Mouse (Mus musculus): ENCODE results near the gene Eipr1. TPM values are rescaled to one million over a fixed set of nuclear protein-coding genes. Genes with fewer than 3 reads are reported as not detected.
A peak's percentile ranks its signal among the peaks of the same experiment; 100 is the strongest.
"Not testable (repeated sequence)": the region's sequence is repeated elsewhere in the genome, so short reads cannot be mapped to it uniquely, and the experiment has no call there.

Gene Eipr1
- polyA plus RNA-seq, 1 experiment from 2014 or later = 44.5 TPM

DNA sequence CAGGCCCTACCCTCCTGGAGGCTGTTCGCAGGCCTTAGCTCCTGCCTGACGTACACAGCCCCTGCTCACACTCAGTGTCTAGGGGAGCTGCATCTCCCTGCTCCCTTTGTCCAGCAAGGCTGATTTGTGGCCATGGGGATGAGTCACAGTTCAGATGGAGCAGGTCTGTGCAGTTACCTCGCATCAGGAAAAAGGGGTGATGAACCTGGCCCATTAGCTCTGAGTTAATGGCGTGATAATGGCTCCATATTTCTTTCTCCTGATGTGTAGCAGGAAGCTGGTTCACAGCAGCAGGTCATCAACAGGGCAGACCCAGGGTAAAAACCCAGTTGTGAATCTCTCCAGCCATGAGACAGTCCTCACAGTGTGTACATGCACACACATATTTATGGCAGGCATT lies 151.5 kb downstream of the Eipr1 start:
- H3K27me3 ChIP-seq (replicated peaks; ENCODE audit: low read depth, poor library complexity, severe bottlenecking) = no peaks in the 10 kb centered on the region
- peaks cover 27% of the 10 kb centered on the region for H3K4me1 ChIP-seq
- H3K4me3 ChIP-seq = no peak overlapping the region
- no peak for DNase-seq (ENCODE audit: low spot score)
- no peaks in the 10 kb centered on the region for H3K9me3 ChIP-seq
- H3K36me3 ChIP-seq (replicated peaks) = no peaks in the 10 kb centered on the region
- H3K27ac ChIP-seq (replicated peaks) = no peak overlapping the region
- WGBS = 84% methylated on average over 4 of the region's 4 CpGs

DNA sequence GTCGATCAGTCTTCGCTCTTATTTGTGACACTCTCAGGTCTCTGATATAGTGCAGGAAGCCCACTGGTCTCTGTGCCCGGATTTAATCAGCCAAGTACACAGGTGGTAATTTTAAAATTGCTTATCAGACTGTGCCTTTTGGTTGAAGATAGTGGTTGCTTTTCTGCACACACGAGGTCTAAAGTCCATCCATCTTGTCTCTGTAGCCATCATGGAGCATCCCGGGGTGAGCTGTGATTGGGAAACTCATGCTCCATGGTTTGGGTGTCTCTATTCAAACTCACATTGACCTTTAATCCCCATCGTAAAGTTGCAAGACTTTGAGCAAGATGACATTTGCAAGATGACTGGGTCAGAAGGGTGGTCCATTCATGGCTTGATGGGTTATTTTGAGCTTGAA lies 153.9 kb downstream of the Eipr1 start:
- no peak overlapping the region for H3K4me3 ChIP-seq
- DNase-seq (ENCODE audit: low spot score) = no peak
- H3K27ac ChIP-seq (replicated peaks) = no peak overlapping the region
- peaks cover 32% of the 10 kb centered on the region for H3K4me1 ChIP-seq
- 89% methylated on average over 6 of the region's 6 CpGs for WGBS
- no peaks in the 10 kb centered on the region for H3K36me3 ChIP-seq (replicated peaks)
- H3K9me3 ChIP-seq = no peaks in the 10 kb centered on the region
- H3K27me3 ChIP-seq (replicated peaks; ENCODE audit: low read depth, poor library complexity, severe bottlenecking) = no peaks in the 10 kb centered on the region

- Histone ChIP-seq H3K27ac (replicated peaks) (no peak overlapping the region), H3K27me3 (replicated peaks; ENCODE audit: low read depth, poor library complexity, severe bottlenecking) (no peaks in the 10 kb centered on the region), H3K4me3 (no peak overlapping the region), H3K4me1 (peaks cover 34% of the 10 kb centered on the region), H3K9me3 (no peaks in the 10 kb centered on the region), H3K36me3 (replicated peaks) (no peaks in the 10 kb centered on the region)
- no peak for DNase-seq (ENCODE audit: low spot score)
- WGBS = 93% methylated on average over 1 of the region's 1 CpGs
Measured at GRCm38 (mm10) chr12:28906016-28906415, 154.4 kb downstream of the Eipr1 start.

DNA sequence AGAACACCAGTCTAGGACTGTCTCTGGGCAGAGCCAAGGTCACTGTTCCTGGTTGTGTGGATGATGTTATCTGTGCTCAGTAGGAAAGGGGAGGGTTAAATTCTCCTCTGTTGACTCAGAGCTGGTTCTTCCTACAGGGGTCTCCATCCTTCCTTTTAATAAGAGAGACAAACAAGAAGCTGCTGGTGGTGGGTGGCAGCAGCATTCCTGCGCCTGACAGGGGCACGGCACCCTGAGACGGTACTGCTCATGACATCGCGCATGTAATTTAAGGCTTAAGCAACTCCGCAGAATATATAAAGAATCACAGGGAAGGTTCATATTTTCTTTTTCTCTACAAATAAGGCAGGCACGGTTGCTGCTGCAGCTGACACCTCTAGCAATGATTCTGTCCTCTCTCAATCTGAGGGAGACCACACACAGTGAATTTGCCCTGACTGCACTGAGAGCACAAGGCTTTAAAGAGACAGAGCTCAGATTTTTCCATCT lies 155.2 kb downstream of the Eipr1 start:
- H3K27me3 ChIP-seq (replicated peaks; ENCODE audit: low read depth, poor library complexity, severe bottlenecking) = no peaks in the 10 kb centered on the region
- WGBS = 29% methylated on average over 7 of the region's 7 CpGs
- DNase-seq (ENCODE audit: low spot score) = peak; percentile 29
- no peaks in the 10 kb centered on the region for H3K9me3 ChIP-seq
- H3K4me1 ChIP-seq = peaks cover 34% of the 10 kb centered on the region
- H3K4me3 ChIP-seq = no peak overlapping the region
- H3K27ac ChIP-seq (replicated peaks) = peak overlapping the region; percentile 57
- no peaks in the 10 kb centered on the region for H3K36me3 ChIP-seq (replicated peaks)

GRCm38 (mm10) chr12:28907814-28908213 lies 156.2 kb downstream of the Eipr1 start:
- 29% methylated on average over 9 of the region's 9 CpGs for WGBS
- H3K27ac ChIP-seq (replicated peaks) = peak overlapping the region; percentile 57
- DNase-seq (ENCODE audit: low spot score) = no peak
- no peak overlapping the region for H3K4me3 ChIP-seq
- H3K27me3 ChIP-seq (replicated peaks; ENCODE audit: low read depth, poor library complexity, severe bottlenecking) = no peaks in the 10 kb centered on the region
- peaks cover 41% of the 10 kb centered on the region for H3K4me1 ChIP-seq
- H3K36me3 ChIP-seq (replicated peaks) = no peaks in the 10 kb centered on the region
- no peaks in the 10 kb centered on the region for H3K9me3 ChIP-seq

DNA sequence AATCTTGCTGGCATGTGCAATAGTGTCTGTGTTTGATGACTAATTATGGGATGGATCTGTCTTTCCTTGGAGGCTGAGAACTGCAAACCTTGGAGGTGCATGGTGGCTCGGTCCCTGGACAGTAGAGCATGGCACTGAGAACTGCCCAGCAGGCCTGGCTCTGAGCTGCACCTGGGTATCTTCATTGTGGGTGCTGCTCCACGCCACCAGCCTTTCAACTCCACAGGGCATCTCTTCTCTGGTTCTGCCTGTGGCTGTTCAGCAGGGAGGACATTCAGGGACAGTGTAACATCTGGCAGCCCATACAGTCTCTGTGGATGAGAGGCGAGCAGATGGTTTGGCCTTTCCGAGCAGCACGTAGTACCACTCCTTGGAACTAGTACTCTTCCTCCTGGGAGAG lies 158.2 kb downstream of the Eipr1 start:
- no peak for DNase-seq (ENCODE audit: low spot score)
- WGBS = 86% methylated on average over 5 of the region's 5 CpGs
- no peak overlapping the region; the same call in 1 of the 2 replicates for H3K27ac ChIP-seq (replicated peaks)

GRCm38 (mm10) chr12:28910568-28910967 lies 159.0 kb downstream of the Eipr1 start:
- Histone ChIP-seq H3K27me3 (replicated peaks; ENCODE audit: low read depth, poor library complexity, severe bottlenecking) (no peaks in the 10 kb centered on the region), H3K4me1 (peaks cover 45% of the 10 kb centered on the region), H3K27ac (replicated peaks) (0 out of 2 replicates have a peak overlapping the region, but pooled peaks have one; percentile 48), H3K36me3 (replicated peaks) (no peaks in the 10 kb centered on the region), H3K4me3 (no peak overlapping the region), H3K9me3 (no peaks in the 10 kb centered on the region)
- 47% methylated on average over 8 of the region's 8 CpGs for WGBS
- DNase-seq (ENCODE audit: low spot score) = no peak

More for the DNA sequence above, 158.2 kb downstream of the Eipr1 start:
- Histone ChIP-seq H3K36me3 (replicated peaks) (no peaks in the 10 kb centered on the region), H3K4me1 (peaks cover 45% of the 10 kb centered on the region), H3K27me3 (replicated peaks; ENCODE audit: low read depth, poor library complexity, severe bottlenecking) (no peaks in the 10 kb centered on the region), H3K4me3 (no peak overlapping the region), H3K9me3 (no peaks in the 10 kb centered on the region)

- Histone ChIP-seq H3K4me1 (peaks cover 29% of the 10 kb centered on the region), H3K4me3 (no peak overlapping the region), H3K36me3 (replicated peaks) (no peaks in the 10 kb centered on the region), H3K27me3 (replicated peaks; ENCODE audit: low read depth, poor library complexity, severe bottlenecking) (no peaks in the 10 kb centered on the region), H3K27ac (replicated peaks) (no peak overlapping the region), H3K9me3 (no peaks in the 10 kb centered on the region)
- no peak for DNase-seq (ENCODE audit: low spot score)
- 85% methylated on average over 18 of the region's 18 CpGs for WGBS
Measured at GRCm38 (mm10) chr12:28912351-28912936, 160.8 kb downstream of the Eipr1 start.

DNA sequence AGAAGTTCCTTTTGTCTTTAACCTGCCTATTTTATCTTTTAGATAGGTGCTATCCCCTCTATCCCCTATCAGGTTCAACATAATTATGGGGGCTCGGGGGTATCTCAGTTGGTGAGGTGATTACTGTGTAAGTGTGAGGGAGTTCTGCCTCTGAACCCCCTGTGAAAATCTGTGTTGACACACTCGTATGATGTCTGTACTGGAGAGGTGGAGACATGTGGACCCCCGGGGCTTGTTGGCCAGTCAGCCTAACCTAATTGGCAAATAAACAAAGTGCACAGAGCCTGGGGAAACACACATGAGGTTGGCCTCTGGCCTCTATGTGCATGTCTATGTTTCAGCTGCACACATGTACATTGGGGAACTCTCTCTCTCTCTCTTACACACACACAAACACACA lies 161.5 kb downstream of the Eipr1 start:
- DNase-seq (ENCODE audit: low spot score) = no peak
- Histone ChIP-seq H3K4me1 (peaks cover 22% of the 10 kb centered on the region), H3K27me3 (replicated peaks; ENCODE audit: low read depth, poor library complexity, severe bottlenecking) (no peaks in the 10 kb centered on the region), H3K9me3 (no peaks in the 10 kb centered on the region), H3K4me3 (no peak overlapping the region), H3K36me3 (replicated peaks) (no peaks in the 10 kb centered on the region), H3K27ac (replicated peaks) (no peak overlapping the region)
- WGBS = 65% methylated on average over 3 of the region's 3 CpGs

DNA sequence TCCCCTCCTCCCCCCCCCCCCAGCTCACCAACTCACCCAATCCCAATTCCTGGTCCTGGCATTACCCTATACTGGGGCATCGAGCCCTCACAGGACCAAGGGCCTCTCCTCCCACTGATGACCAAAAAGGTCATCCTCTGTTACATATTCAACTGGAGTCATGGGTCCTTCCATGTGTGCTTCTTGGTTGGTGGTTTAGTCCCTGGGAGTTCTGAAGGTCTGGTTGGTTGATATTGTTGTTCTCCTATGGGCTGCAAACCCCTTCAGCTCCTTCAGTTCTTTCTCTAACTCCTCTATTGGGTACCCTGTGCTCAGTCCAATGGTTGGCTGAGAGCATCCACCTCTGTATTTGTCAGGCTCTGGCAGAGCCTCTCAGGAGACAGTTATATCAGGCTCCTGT lies 162.5 kb downstream of the Eipr1 start:
- H3K27ac ChIP-seq (replicated peaks); H3K27me3 ChIP-seq (replicated peaks; ENCODE audit: low read depth, poor library complexity, severe bottlenecking); DNase-seq (ENCODE audit: low spot score); H3K36me3 ChIP-seq (replicated peaks); H3K9me3 ChIP-seq; H3K4me3 ChIP-seq: not testable (repeated sequence)
- 80% methylated on average over 1 of the region's 1 CpGs for WGBS
- H3K4me1 ChIP-seq = peaks cover 19% of the 10 kb centered on the region

Other genes starting within 250 kb of the Eipr1 start
- 0.14 and 0.24 TPM in 2 replicates for gene Dcdc2c, start 199.4 kb upstream of the Eipr1 start, polyA plus RNA-seq (2016; fragmentation: Nextera tagmentation; extraction: Ambion mirVana)
- gene Allc, start 169.3 kb upstream of the Eipr1 start, polyA plus RNA-seq (2016; fragmentation: Nextera tagmentation; extraction: Ambion mirVana) = not detected in 2 replicates
- gene Colec11, start 128.4 kb upstream of the Eipr1 start, polyA plus RNA-seq (2016; fragmentation: Nextera tagmentation; extraction: Ambion mirVana) = 0.10 and 0.31 TPM in 2 replicates
- 685 and 712 TPM in 2 replicates for gene Rps7, start 115.8 kb upstream of the Eipr1 start, polyA plus RNA-seq (2016; fragmentation: Nextera tagmentation; extraction: Ambion mirVana)
- 34.3 and 35.1 TPM in 2 replicates for gene Rnaseh1, start 102.2 kb upstream of the Eipr1 start, polyA plus RNA-seq (2016; fragmentation: Nextera tagmentation; extraction: Ambion mirVana)
- gene Adi1, start 76.6 kb upstream of the Eipr1 start, polyA plus RNA-seq (2016; fragmentation: Nextera tagmentation; extraction: Ambion mirVana) = 56.9 and 62.2 TPM in 2 replicates
- 35.6 and 35.7 TPM in 2 replicates for gene Trappc12, start 1.3 kb upstream of the Eipr1 start, polyA plus RNA-seq (2016; fragmentation: Nextera tagmentation; extraction: Ambion mirVana)